Mouse (Mus musculus) lung, postnatal 0 days (tissue): ENCODE results near the gene Btbd3. TPM values are rescaled to one million over a fixed set of nuclear protein-coding genes. Genes with fewer than 3 reads are reported as not detected.

ENCODE experiments used
- ATAC-seq: fragments of 200-750 bp; cut with Nextera tagmentation; 2 replicates; pipeline ENCODE4 v1.8.0; 2017; ENCODE audit warnings: moderate library complexity
- DNase-seq: peaks from one replicate; pipeline ENCODE4 v3.0.0-alpha.2; 2016; ENCODE audit warnings: low spot score
- H3K27ac ChIP-seq: fragments of 300-500 bp; sonication (generic); 2 replicates; pipeline ENCODE4 v1.5.1; 2014; ENCODE audit warnings: antibody characterized with exemption, mild to moderate bottlenecking, low read length, mixed read lengths
- H3K27me3 ChIP-seq: fragments of 300-500 bp; sonication (generic); replicated peaks from 2 replicates; pipeline ENCODE4 v1.6.1; 2014; ENCODE audit warnings: low read length, mixed read lengths; ENCODE audit not compliant: insufficient read depth
- H3K36me3 ChIP-seq: fragments of 300-500 bp; sonication (generic); 2 replicates; pipeline ENCODE4 v1.6.1; 2014; ENCODE audit warnings: low read length, mixed read lengths; ENCODE audit not compliant: insufficient read depth
- H3K4me1 ChIP-seq: fragments of 300-500 bp; sonication (generic); 2 replicates; pipeline ENCODE4 v1.6.1; 2014; ENCODE audit warnings: antibody characterized with exemption, low read depth, low read length, mixed read lengths; ENCODE audit not compliant: insufficient read depth
- H3K4me2 ChIP-seq: fragments of 300-500 bp; sonication (generic); replicated peaks from 2 replicates; pipeline ENCODE4 v1.6.1; 2014; ENCODE audit warnings: low read depth, mild to moderate bottlenecking, low read length, moderate library complexity, mixed read lengths
- H3K4me3 ChIP-seq: fragments of 300-500 bp; sonication (generic); 2 replicates; pipeline ENCODE4 v1.5.1; 2014; ENCODE audit warnings: low read depth, low read length
- H3K9ac ChIP-seq: fragments of 300-500 bp; sonication (generic); replicated peaks from 2 replicates; pipeline ENCODE4 v1.6.1; 2014; ENCODE audit warnings: low read depth, mild to moderate bottlenecking
- H3K9me3 ChIP-seq: fragments of 300-500 bp; sonication (generic); 2 replicates; pipeline ENCODE4 v1.6.1; 2016; ENCODE audit warnings: low read length, mixed read lengths
- CTCF ChIP-seq: IDR thresholded peaks from 2 replicates; pipeline ENCODE4 v1.5.1; 2016; ENCODE audit warnings: antibody characterized with exemption, mild to moderate bottlenecking
- EP300 ChIP-seq: IDR thresholded peaks from 2 replicates; pipeline ENCODE4 v1.6.1; 2016; ENCODE audit warnings: antibody characterized with exemption, mild to moderate bottlenecking, control low read depth
- WGBS: fragments of 180-500 bp; shearing (Covaris S2); extraction: QIAGEN DNeasy Blood & Tissue Kit; methylation state at CpG from one replicate; pipeline ENCODE4 v1.1.7; 2014; 5-methylcytosine and 5-hydroxymethylcytosine counted together
- polyA plus RNA-seq: library from polyadenylated mRNA; unstranded; fragments of >200 nt; fragmentation: Nextera tagmentation; extraction: Ambion mirVana; gene quantifications from 2 replicates; pipeline ENCODE4 v1.2.1, GENCODE M21; 2015

The Btbd3 gene
- polyA plus RNA-seq, 1 experiment from 2014 or later = 58.6 TPM

GRCm38 (mm10) chr2:138338524-138338923 is 82.2 kb downstream of the Btbd3 start:
- Histone ChIP-seq H3K36me3 (no peaks in the 10 kb centered on the region), H3K4me3 (no peak overlapping the region), H3K27ac (no peak overlapping the region), H3K27me3 (no peaks in the 10 kb centered on the region), H3K4me1 (no peaks in the 10 kb centered on the region), H3K9me3 (no peaks in the 10 kb centered on the region), H3K9ac (no peak overlapping the region), H3K4me2 (no peak overlapping the region)
- 45% methylated on average over 1 of the region's 1 CpGs for WGBS
- DNase-seq (no peak), ATAC-seq (no peak)
- no peak for TF ChIP-seq EP300
- TF ChIP-seq CTCF = no peak

DNA sequence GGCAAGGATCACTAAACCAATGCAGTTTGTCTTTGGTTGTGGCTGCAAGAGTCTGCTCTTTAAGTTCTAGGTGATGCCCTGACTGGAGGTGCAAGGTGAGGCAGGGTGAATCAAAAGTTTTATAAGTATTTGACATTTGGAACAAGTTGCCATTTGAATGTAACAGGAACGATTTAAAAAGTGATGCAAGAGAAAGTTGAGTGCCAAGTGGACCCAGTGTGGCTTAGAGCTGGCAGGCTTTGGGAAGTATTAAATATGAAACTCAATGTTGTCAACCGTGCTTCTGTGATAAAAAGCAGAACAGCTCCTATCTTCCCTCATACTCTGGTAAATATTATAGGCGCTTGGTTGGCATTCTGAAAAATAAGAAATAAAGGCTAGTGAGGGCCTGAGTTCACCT is 99.0 kb downstream of the Btbd3 start:
- Histone ChIP-seq H3K4me1 (no peaks in the 10 kb centered on the region; the same call in 1 of the 2 replicates), H3K4me2 (no peak overlapping the region), H3K9me3 (no peaks in the 10 kb centered on the region), H3K27ac (no peak overlapping the region), H3K27me3 (no peaks in the 10 kb centered on the region), H3K36me3 (no peaks in the 10 kb centered on the region), H3K4me3 (no peak overlapping the region), H3K9ac (no peak overlapping the region)
- ATAC-seq (no peak), DNase-seq (no peak)
- 71% methylated on average over 3 of the region's 3 CpGs for WGBS
- TF ChIP-seq EP300 (no peak), CTCF (no peak)

GRCm38 (mm10) chr2:138362474-138362873 is 106.1 kb downstream of the Btbd3 start:
- DNase-seq = peak; percentile 93

DNA sequence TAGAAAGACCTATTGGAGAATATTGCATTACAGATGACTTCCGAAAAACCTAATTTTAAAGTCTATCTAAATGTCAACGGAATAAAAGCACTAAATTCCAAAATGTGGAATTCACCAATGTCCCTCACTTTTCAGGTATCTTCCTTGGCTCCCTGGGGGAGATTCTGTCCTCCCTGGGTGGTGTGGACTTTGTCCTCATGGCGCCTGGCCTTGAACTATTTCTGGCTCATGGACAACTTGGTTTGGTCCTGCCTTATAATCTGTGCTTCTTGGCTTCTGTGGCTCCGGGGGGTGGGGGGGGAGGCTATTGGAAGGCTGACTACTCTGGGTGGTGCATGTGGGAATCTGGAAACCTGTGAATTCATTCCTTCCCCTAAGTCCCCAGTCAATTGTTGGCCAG is 109.0 kb downstream of the Btbd3 start:
- H3K4me3 ChIP-seq = no peak overlapping the region
- no peaks in the 10 kb centered on the region for H3K36me3 ChIP-seq
- H3K4me1 ChIP-seq = no peaks in the 10 kb centered on the region
- TF ChIP-seq EP300 (no peak), CTCF (no peak)
- ATAC-seq (no peak), DNase-seq (no peak)
- no peaks in the 10 kb centered on the region for H3K27me3 ChIP-seq
- no peak overlapping the region for H3K27ac ChIP-seq
- 84% methylated on average over 4 of the region's 4 CpGs for WGBS
- no peaks in the 10 kb centered on the region for H3K9me3 ChIP-seq
- no peak overlapping the region for H3K9ac ChIP-seq
- no peak overlapping the region for H3K4me2 ChIP-seq

More at GRCm38 (mm10) chr2:138362474-138362873, 106.1 kb downstream of the Btbd3 start:
- Histone ChIP-seq H3K9me3 (no peaks in the 10 kb centered on the region), H3K4me3 (no peak overlapping the region), H3K27ac (peak overlapping the region; percentile 33; the same call in 1 of the 2 replicates), H3K27me3 (no peaks in the 10 kb centered on the region), H3K4me1 (no peaks in the 10 kb centered on the region), H3K9ac (no peak overlapping the region), H3K4me2 (no peak overlapping the region), H3K36me3 (no peaks in the 10 kb centered on the region)
- TF ChIP-seq CTCF = no peak
- peak; percentile 66 for TF ChIP-seq EP300
- WGBS = 54% methylated on average over 5 of the region's 5 CpGs
- ATAC-seq = peak; percentile 91

- no peak overlapping the region for H3K4me3 ChIP-seq
- 90% methylated on average over 5 of the region's 5 CpGs for WGBS
- H3K36me3 ChIP-seq = no peaks in the 10 kb centered on the region
- no peak overlapping the region for H3K4me2 ChIP-seq
- DNase-seq (no peak), ATAC-seq (no peak)
- no peaks in the 10 kb centered on the region for H3K9me3 ChIP-seq
- TF ChIP-seq EP300 (no peak), CTCF (no peak)
- H3K9ac ChIP-seq = no peak overlapping the region
- H3K4me1 ChIP-seq = no peaks in the 10 kb centered on the region
- no peak overlapping the region for H3K27ac ChIP-seq
- no peaks in the 10 kb centered on the region for H3K27me3 ChIP-seq
Measured at GRCm38 (mm10) chr2:138374556-138374955, 118.2 kb downstream of the Btbd3 start.

- TF ChIP-seq CTCF (no peak), EP300 (no peak)
- Histone ChIP-seq H3K4me1 (no peaks in the 10 kb centered on the region), H3K27me3 (no peaks in the 10 kb centered on the region), H3K27ac (no peak overlapping the region), H3K4me3 (no peak overlapping the region), H3K9ac (no peak overlapping the region), H3K4me2 (no peak overlapping the region), H3K36me3 (no peaks in the 10 kb centered on the region), H3K9me3 (no peaks in the 10 kb centered on the region)
- ATAC-seq = no peak
- DNase-seq = no peak
Measured at GRCm38 (mm10) chr2:138378855-138379254, 122.5 kb downstream of the Btbd3 start.

- H3K27ac ChIP-seq = no peak overlapping the region
- no peak overlapping the region for H3K9ac ChIP-seq
- H3K27me3 ChIP-seq = no peaks in the 10 kb centered on the region
- no peak for DNase-seq
- no peaks in the 10 kb centered on the region for H3K4me1 ChIP-seq
- TF ChIP-seq CTCF (no peak), EP300 (no peak)
- H3K4me3 ChIP-seq = no peak overlapping the region
- 44% methylated on average over 2 of the region's 2 CpGs for WGBS
- no peaks in the 10 kb centered on the region for H3K36me3 ChIP-seq
- H3K4me2 ChIP-seq = no peak overlapping the region
- H3K9me3 ChIP-seq = no peaks in the 10 kb centered on the region
- ATAC-seq = no peak
Measured at GRCm38 (mm10) chr2:138384762-138385161, 128.4 kb downstream of the Btbd3 start.
